Mouse (Mus musculus) retina, postnatal 7 days (tissue): Measurements from ENCODE around the gene Slc17a6.

Experiments used
- DNase-seq: peaks from one replicate; pipeline ENCODE4 v3.0.0-alpha.2; 2012; ENCODE audit warnings: low read depth, low spot score

Gene Slc17a6

DNA sequence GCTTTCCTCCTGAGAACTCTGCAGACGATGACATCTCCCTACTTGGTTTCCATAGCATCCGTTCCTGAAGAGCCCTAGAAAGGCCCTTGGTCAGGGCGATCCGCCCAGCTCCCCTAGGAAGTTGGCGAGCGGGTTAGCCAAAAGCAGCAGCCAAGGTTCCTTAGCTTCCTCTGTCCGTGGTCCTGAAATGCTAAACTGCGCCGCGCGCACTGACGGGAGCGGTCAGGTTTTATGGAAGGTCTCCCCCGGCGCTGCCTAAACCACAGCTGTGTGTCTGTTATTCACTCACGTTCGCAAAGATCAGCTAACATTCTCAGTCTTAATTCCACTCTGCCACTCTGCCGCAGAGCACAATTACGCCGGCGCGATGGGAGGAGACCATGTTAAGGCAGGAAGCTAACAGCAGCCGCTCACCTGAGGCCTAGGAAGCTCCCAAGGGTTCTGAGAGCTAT lies at the start of gene Slc17a6:
Slc17a6 (plus strand) TSS at position 313 of the 452 bp plus-strand sequence.
- no peak for DNase-seq

- no peak for DNase-seq
Observed at GRCm38 (mm10) chr7:51600021-51600420, 21.8 kb upstream of the Slc17a6 start.

DNA sequence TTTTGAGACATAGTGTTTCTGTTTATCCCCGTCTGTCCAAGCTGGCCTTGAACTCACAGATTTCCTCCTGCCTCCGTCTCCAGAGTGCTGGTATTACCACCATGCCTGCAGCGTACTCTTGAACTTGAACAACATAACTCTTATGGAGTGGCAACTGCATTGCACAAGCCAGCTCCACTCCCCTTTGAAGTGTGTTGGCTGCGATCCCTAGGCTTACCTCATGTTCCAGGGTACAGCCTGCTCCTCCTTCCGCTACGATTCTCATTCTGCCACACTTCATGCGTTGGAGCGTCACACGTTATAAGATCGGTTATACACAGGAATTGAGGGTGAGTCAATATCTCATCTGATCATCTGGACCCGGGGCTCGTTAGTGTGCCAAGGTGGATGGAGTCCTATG lies 18.1 kb upstream of the Slc17a6 start:
- no peak for DNase-seq

DNA sequence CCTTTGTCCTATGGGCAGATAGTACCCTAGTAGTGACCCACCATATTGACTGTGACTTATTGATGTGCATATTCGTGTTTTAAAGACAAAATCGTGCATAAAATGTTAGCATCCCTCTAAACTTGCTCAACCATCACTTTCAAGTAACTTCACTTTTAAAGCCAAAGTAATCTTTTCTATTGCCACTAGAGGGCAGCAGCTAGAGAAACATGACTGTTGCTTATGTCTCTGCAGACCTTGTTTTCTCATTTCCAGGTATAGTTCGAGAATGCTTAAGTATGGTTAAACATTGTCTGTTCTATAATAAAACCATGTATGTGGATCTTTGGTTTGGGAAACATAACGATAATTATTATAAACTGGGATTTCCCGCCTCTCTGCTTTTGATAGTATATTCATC lies 7.4 kb upstream of the Slc17a6 start:
- DNase-seq = no peak

GRCm38 (mm10) chr7:51617941-51618340 lies 3.9 kb upstream of the Slc17a6 start:
- DNase-seq = no peak

- no peak for DNase-seq
Observed at GRCm38 (mm10) chr7:51618412-51618811, 3.4 kb upstream of the Slc17a6 start.

DNA sequence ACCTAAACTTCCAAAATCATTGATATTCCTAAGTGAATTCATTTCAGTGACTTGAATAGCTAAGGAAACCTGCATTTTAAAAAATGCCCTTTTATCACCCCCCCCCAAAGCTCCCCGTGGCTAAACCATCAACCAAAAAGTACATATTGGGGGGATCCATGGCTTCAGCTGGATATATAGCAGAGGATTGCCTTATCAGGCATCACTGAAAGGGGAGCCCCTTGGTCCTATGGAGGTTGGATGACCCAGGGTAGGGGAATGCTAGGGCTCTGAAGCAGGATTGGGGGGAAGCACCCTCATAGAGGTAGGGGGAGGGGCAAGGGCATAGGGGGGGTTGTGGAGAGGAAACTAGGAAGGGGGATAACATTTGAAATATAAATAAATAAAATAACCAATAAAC lies 1.8 kb upstream of the Slc17a6 start:
- no peak for DNase-seq

DNA sequence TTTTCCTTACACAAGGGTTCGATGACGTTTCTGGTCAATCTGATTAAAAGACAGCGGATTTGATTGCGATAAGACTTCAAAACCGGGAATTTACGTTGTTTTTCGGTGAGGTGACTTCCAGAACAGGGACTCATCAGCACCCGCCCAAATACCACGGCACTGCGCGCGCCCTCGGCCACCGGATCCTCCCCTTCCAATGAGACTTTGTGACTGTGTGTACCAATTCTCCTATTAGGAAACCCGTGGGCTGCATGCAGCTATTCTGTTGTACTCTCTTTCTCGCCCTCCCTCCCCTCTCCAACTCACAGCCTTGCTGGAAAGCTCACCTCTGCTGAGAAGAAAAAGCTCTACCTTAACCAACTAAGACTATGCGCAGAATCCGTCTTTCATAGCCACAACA lies 390 bp downstream of the Slc17a6 start:
- no peak for DNase-seq

DNA sequence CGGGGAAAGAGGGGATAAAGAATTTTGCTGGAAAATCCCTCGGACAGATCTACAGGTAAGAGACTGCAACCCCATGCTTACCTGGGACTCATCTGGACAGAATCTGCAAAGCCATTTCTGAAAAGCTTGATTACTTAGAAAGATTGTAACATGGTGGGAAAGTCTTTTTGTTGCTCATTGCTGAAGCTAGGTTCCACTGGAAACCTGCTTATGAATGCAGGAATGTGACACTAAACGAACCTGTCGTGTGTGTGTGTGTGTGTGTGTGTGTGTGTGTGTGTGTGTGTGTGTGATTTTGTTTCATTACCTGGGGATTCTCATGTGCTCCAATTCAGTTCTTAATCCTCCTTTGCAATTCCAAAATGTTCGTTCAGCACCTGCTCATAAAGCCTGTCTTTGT lies 860 bp downstream of the Slc17a6 start:
- DNase-seq = no peak

GRCm38 (mm10) chr7:51624336-51624897 lies 2.6 kb downstream of the Slc17a6 start:
- DNase-seq = no peak

- DNase-seq = no peak
Observed at GRCm38 (mm10) chr7:51625161-51625560, 3.4 kb downstream of the Slc17a6 start.

GRCm38 (mm10) chr7:51625591-51626255 lies 3.9 kb downstream of the Slc17a6 start:
- DNase-seq = no peak

- no peak for DNase-seq
Observed at GRCm38 (mm10) chr7:51626451-51627000, 4.7 kb downstream of the Slc17a6 start.

- DNase-seq = peak; percentile 47
Observed at GRCm38 (mm10) chr7:51627001-51627631, 5.3 kb downstream of the Slc17a6 start.

DNA sequence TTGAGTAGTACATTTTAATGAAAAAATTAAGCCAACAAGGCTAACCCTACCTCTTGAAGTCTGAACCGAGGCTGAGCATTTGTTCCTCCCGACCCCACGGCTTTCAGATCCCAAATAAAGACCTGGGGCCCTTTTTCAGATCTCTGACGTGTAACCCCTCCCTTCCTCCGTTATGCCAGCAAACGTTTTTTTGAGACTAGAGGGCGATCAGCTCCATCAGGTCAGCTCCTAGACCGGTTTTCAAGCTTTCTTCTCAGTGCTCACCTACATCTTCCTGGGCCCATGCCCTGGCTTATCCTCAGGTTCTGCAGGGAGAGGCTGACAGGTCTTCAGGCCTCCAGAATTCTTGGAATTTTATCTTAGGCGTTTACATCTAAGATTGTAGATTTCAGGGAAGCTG lies 5.9 kb downstream of the Slc17a6 start:
- no peak for DNase-seq

- no peak for DNase-seq
Observed at GRCm38 (mm10) chr7:51628349-51628748, 6.5 kb downstream of the Slc17a6 start.

GRCm38 (mm10) chr7:51629206-51629605 lies 7.4 kb downstream of the Slc17a6 start:
- DNase-seq = no peak

- no peak for DNase-seq
Observed at GRCm38 (mm10) chr7:51631171-51631570, 9.4 kb downstream of the Slc17a6 start.

DNA sequence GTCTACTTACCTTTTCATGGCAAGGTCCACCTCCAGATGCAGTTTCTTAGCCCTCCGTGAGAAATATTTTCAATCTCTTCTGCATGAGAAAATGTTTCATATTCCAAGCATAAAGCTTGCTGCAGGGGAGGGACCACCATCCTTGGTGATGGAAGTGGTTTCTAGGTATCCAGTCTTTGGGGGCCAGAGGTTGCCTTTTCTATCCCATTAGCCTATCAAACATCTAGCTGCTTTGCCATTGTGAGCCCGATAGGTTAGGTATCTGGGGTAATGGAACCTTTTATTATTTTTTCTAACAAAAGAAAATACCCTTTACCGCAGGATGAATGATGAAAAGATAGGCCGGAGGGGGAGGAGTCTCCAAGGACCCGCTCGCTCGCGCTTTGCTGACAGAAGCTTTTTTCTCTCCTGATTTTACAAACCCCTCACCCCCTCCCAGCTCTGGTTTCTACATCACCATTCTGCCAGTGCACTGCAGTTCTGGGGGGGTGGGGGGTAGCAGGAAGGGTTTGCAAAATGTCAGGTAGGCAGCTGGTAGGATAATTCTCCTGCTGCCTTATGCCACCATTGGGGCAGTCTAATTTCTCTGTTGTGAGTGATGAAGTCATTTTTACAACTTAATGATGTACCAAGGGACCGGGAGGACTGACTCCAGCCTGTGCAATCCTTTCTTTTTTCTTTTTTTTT lies 10.9 kb downstream of the Slc17a6 start:
- DNase-seq = no peak

GRCm38 (mm10) chr7:51633230-51633844 lies 11.5 kb downstream of the Slc17a6 start:
- DNase-seq = no peak

DNA sequence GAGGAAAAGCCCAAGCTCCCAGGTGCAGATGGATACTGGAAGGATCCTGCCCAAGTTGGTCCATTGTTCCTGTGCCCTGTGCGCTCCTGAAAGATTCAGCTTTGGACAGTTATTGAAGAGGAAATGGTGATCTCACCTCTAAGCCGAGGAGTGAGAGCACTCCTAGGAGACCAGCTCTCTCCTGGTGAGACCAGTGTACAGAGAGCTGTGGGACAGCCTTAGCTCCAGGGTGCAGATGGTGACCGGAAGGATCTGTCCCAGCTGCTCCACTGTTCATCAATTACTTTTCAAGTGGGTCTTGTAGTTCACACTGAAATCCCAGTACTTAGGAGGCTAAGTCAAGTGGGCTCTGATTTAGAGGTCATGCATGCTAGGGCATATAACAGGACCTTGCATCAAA lies 35.3 kb downstream of the Slc17a6 start:
- no peak for DNase-seq

GRCm38 (mm10) chr7:51662441-51662840 lies 40.6 kb downstream of the Slc17a6 start:
- DNase-seq = no peak
